Mouse (Mus musculus) CH12F3 (cell line): ENCODE measurements around the gene Rab17.

Experiments
- in situ Hi-C: fragments of 300-500 bp; cut with MboI; formaldehyde crosslinking; loops from 2 replicates; pipeline ENCODE4 v1.14.3; 2020; ENCODE audit warnings: low sequenced_read_pairs

Rab17 gene

DNA sequence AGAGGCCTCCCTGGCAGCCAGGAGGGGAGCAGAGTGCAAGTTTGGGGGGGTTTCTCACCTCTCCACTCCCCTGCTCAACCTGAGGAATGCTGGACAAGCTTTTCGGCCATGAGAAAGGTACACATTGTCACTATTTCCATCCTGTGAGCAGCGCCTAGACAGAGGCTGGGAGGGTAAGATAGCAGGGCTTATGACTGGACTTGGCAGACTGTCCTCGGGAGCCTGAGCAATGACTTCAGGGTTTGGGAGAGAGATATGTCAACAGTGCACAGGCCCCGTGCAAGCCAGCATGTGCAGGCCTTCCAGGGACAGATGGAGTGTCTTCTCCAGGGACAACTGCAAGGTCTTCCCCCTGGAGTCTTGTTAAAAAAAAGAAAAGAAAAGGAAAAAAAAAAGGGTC lies 29.5 kb downstream of the Rab17 start:
- in situ Hi-C loops = no loop called here

DNA sequence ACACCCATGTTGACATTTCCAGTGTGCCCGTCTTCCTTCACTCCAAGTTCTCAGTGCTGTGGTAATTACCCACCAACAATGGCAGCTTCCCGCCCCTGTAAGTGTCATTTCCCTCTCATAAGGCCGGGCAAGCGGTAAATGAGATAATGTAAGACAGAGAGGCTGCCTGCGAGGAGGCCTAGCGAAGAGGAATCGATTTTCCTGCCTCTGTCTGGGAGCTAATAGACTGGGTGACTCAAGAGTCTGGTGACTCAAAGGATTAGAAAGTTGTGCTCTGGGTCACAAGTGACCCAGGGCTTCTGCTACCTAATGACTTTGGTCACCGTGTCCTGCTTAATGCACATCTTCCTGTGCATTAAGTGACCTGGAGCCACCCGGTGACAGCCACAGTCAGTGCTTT lies 32.5 kb downstream of the Rab17 start:
- in situ Hi-C loops = no loop called here

DNA sequence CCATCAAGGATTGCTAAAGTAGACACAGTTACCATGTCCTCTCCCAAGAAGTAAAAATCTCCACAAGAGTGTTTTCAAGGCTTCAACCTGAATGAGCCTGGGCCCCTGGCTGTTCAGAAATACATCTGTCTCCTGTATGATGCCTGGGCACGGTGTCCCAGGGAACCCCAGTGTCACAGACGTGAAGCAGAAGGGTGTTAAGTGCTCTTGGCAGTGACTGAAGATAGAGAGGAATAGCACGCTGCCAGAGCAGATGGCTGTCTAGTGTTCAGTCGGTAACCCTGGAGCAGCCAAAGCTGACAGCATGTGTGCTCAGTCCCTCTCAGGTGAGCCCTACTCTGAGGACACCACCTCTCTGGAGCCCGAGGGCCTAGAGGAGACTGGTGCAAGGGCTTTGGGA lies 36.5 kb downstream of the Rab17 start:
- in situ Hi-C loops = no loop called here

DNA sequence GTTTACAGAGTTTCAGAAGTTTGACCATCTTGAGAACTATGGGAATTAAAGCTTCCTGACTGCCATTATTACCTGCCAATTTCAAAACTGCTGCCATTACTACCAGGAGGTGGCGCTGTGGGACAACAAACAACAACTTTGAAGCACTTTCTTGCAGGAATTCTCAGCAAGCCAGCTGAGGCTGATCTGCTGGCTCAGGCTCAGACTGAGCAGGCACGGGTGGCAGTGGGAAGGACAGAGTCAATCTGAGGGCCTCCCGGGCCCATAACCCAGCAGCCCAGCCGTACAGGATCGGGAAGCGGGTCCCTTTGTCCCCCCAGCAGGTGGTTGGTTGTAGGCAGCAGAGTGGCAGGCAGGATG lies 40.9 kb downstream of the Rab17 start:
- in situ Hi-C loops = no loop called here

DNA sequence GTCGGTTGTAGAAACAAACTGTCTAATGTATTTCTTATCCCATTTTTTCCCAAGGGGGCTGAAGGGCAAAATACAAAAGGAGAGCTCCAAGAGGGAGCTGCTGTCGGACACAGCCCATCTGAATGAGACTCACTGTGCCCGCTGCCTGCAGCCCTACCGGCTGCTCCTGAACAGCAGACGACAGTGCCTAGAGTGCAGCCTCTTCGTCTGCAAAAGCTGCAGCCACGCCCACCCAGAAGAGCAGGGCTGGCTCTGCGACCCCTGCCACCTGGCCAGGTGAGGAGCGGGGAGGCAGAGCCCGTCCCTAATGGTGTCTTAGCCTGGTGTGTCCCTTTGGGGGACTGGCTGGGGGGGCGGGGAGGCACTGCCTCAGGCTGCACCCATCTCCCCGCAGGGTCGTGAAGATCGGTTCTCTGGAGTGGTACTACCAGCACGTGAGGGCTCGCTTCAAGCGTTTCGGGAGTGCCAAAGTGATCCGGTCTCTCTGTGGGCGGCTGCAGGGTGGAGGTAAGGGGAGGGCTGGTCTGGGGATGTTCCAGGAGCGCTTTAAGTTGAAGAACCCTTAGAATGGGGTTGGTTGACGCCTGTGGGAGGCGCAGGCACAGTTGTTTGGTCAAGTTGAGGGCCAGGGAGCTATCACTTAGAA lies 41.4 kb downstream of the Rab17 start:
- in situ Hi-C loops = no loop called here

DNA sequence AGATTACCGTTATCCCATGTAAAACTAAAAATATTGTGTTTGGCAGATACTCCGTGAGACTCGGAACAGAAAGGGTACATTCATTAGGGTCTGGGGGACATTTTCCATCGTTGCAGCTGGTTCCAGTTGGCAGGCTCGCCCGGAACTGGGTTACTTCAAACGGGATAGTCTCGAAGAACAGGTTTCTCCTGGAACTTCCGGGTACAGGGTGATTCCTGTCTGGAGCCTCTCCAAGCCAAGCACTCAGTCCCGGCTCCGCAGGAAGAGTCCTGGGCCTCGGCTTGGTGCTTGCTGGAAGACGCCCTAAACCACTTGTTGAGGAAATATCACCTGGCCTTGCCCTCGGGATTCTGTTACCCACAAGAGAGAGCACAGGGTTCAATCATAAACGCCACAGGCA lies 42.2 kb downstream of the Rab17 start:
- in situ Hi-C loops = no loop called here

DNA sequence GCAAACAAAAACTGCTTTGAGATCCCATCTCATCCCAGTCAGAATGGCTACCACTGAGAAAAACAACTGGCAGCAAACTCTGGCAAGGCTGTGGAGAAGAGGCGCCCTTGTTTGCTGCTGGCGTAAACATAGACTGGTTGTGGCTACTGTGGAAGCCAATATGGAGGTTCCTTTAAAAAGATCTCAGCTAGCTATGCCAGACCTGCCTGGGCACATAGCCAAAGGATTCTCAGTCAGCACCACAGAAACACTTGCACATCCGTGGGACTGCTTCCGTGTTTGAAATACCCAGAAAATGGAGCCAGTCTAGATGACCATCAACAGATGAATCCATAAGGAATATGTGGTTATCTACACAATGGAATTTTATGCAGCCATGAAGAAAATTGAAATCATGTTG lies 43.4 kb downstream of the Rab17 start:
- in situ Hi-C loops = no loop called here

DNA sequence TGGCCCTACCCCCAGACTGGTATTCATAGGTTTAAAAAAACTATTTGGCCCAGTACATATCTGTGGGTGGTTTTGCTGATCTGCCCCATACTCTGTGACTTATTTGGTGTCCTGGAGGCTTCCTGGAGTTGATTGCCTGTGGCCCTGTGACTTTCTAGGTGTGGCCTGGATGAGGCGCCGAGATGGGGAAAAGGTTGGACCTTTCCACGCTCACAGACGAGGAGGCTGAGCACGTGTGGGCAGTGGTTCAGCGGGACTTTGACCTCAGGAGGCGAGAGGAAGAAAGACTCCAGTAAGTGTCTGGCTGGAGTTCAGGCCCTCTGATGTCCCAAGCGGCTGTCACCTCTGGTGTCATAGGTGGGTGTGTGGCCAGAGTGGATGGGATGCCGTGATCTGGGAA lies 47.8 kb downstream of the Rab17 start:
- in situ Hi-C loops = no loop called here

DNA sequence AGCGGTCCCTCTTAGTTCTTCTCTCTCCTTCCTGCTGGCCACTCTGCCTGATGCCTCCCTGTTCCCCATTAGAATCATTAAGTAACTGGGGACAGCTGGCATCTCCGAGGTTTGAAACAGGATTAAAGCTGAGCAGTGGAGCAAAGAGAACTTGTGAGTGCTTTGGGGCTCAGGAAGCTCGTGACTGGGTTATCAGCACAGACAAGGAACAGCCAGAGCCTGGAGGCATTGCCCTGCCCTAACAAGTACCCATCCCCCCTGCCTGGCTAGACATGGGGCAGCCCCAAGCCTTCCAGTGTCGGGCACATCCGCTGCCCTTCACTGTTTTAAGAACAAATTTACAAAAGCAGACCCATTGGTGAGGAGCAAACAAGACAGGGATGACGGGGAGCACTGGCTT lies 52.0 kb downstream of the Rab17 start:
- in situ Hi-C loops = no loop called here

DNA sequence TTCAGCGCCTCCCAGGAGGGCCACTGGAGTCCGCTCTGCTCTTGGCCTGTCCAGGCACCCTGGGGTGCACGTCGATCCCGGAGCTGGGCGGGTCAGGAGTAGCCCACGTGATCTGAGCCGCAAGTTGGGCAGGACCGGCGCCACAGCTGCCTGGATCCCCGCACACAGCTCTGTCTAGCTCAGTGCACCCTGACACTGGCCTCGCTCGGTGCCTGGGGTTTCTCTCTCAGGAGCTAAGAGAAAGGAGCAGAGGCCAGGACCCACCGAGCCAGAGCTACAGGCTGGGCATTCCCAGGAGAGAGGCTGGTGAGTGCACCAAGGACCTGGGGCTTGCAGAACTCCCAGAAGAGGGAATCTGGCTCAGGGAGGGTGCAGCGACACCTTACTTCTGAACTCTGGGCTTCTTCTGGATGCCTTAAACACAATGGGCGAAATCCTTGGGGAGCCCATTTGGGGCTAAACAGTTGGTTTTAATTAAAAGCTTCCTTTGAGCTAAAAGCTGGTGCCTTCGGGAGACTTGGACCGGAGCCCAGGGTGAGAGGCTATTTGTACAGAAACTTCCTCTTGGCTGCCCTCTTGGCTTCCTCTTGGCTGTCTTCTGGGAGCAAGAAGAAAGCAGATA lies 54.4 kb downstream of the Rab17 start, which contains the start of gene Mlph:
Gene Mlph (plus strand): TSS at position 138 of the 622 bp plus-strand sequence.
- in situ Hi-C loops = no loop called here

DNA sequence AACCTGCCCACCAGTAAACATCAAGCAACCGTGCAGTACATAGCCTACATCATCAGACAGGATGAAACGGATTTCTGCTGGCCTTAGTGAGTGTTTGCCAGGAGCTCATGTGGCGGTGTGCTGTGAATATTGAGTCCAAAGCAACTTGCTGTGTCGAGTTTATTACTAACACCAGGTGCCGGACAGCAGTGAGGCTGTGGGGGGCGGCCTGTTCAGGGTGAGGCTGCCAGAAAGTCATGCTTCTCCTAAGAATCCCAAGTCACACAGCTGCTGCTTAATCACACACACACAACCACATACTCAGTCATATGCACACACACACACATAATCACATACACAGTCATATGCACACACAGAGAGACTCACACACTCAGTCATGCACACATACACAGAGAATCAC lies 56.2 kb downstream of the Rab17 start:
- in situ Hi-C loops = no loop called here

DNA sequence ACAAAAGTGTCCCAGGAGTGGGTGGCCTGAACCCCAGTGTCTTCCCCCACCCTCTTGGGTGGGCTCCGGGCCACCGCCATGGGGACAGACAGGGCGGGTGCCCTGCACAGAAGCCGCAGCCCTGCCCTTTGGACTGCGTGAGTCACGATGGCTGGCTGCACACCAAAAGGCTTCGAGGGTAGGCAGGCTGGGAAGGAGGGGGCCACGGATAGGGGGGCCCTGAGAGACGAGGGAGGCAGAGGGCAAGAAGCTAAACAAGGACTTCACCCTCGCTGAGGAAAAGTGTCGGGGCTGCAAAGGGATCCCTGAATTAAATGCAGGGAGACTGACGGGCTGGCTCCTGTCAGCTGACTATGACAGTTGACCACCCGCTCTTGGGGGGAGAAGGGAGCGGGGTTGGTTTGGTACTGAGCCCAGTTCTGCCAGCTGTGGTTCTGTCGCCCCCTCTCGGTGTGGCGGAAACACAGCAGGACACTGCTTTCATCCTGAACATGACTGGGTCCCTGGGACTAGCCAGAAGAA lies 59.8 kb downstream of the Rab17 start:
- in situ Hi-C loops = loop anchor here (10.0 kb wide), 1 partner anchor 45 kb away; the partner anchor contains the start of gene Prlh

DNA sequence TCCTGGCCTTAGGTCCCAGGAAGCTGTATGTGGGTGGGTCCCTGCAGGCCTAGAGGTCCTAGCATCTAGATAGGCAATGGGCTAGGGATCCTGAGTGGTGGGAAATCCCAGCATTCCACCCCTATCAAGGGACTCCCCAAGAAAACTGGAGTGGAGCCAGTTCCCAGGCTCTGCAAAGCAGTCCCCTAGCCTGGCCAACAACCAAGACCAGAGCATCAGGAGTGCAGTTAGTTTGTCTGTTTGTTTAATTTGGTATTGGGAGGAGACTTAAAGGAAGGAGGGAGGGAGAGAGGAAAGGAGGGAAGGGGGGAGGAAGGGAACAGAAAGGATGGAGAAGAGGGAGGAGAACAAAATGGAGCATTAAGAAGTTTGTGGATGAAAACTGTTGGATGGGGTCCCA lies 60.3 kb downstream of the Rab17 start:
- in situ Hi-C loops = loop anchor here (10.0 kb wide), 1 partner anchor 46 kb away; the partner anchor contains the start of gene Prlh
